Mouse (Mus musculus) G1E (cell line): ENCODE measurements at regions not wholly inside any gene's neighbourhood (a gene's known extent, or its start where the extent isn't known, plus 50 kb on each side); places are given as distances from the start of the nearest gene placed in this dataset.

ENCODE experiments used
- CTCF ChIP-seq: IDR thresholded peaks from 2 replicates; pipeline ENCODE4 v1.5.1; 2012; ENCODE audit warnings: low read depth, low read length, inconsistent platforms, mixed read lengths
- GATA1 ChIP-seq: IDR thresholded peaks from 2 replicates; pipeline ENCODE4 v1.6.1; 2012; ENCODE audit warnings: borderline replicate concordance, low read length, inconsistent platforms, mixed read lengths
- GATA2 ChIP-seq: IDR thresholded peaks from 2 replicates; pipeline ENCODE4 v1.6.1; 2012; ENCODE audit warnings: low read depth, low read length, inconsistent platforms, borderline replicate concordance
- TAL1 ChIP-seq: conservative IDR thresholded peaks from 2 replicates; pipeline ENCODE4 v1.6.1; 2012; ENCODE audit warnings: low read depth, low read length, inconsistent platforms, mixed read lengths

- TF ChIP-seq GATA1: no peak
- no peak for TF ChIP-seq CTCF
- no peak for TF ChIP-seq TAL1
- no peak for TF ChIP-seq GATA2
Observed at GRCm38 (mm10) chr15:64564703-64565102, 252.8 kb upstream of the Gm21798 start.
